Mouse (Mus musculus): ENCODE measurements around the gene Rimbp3. TPM values are rescaled to one million over a fixed set of nuclear protein-coding genes. Genes with fewer than 3 reads are reported as not detected.

Gene Rimbp3
- total RNA-seq, 1 experiment, result 2.9 TPM

- Histone ChIP-seq H3K4me1 (ENCODE audit: control insufficient read depth in 2 of 2, insufficient read depth in 2 of 2, low read length in 2 of 2, poor library complexity in 1 of 2) (peaks cover 2 to 18% of the 10 kb centered on the region in 2 experiments; a peak in 2 of 4 replicates), H3K4me3 (ENCODE audit: insufficient read depth in 1 of 2, low read depth in 1 of 2, low read length in 2 of 2, poor library complexity in 1 of 2, severe bottlenecking in 1 of 2) (no peak overlapping the region), H3K36me3 (ENCODE audit: control insufficient read depth, insufficient read depth, low read length, poor library complexity, severe bottlenecking) (peaks cover 37% of the 10 kb centered on the region), H3K9me3 (ENCODE audit: control insufficient read depth, insufficient read depth, low read depth, low read length) (no peaks in the 10 kb centered on the region), H3K9ac (ENCODE audit: insufficient read depth, low read depth, low read length, poor library complexity, severe bottlenecking) (no peak overlapping the region), H3K27ac (ENCODE audit: insufficient read depth, low read depth, low read length, poor library complexity, severe bottlenecking) (no peak overlapping the region)
- TF ChIP-seq ZC3H11A (IDR thresholded peaks at IDR 0.05; ENCODE audit: borderline replicate concordance, low read depth, low read length) (no peak), ZNF384 (IDR thresholded peaks at IDR 0.05; ENCODE audit: low read depth, low read length) (no peak), MAFK (IDR thresholded peaks at IDR 0.05; ENCODE audit: insufficient read depth, low read depth, low read length) (no peak), HCFC1 (IDR thresholded peaks at IDR 0.05; ENCODE audit: borderline replicate concordance, insufficient read depth, low read length) (no peak)
- in situ Hi-C loops (cut with MboI; ENCODE audit: low sequenced_read_pairs in 2 of 2, unreplicated experiment in 2 of 2), result loop anchor here in 1 of 2 experiments (10.0 kb wide), 1 partner anchor 57 kb away; the partner anchor contains the start of genes Rimbp3 and Ube2l3
- DNase-seq (ENCODE audit: low read depth, low spot score), result no peak
Measured at GRCm38 (mm10) chr16:17261341-17261740, 52.9 kb downstream of the Rimbp3 start.

Other genes with a start within 250 kb of the Rimbp3 start
- gene Mapk1, start 225.2 kb upstream of the Rimbp3 start, total RNA-seq (2012; rRNA removed), result 100 and 136 TPM in 2 replicates
- gene Ypel1, start 138.9 kb upstream of the Rimbp3 start, total RNA-seq (2012; rRNA removed), result 5.9 and 10.5 TPM in 2 replicates
- gene Ppil2, start 97.3 kb upstream of the Rimbp3 start, total RNA-seq (2012; rRNA removed), result 73.2 and 86.7 TPM in 2 replicates
- 47.7 and 74.0 TPM in 2 replicates for gene 2610318N02Rik, start 83.4 kb upstream of the Rimbp3 start, total RNA-seq (2012; rRNA removed)
- gene Sdf2l1, start 76.2 kb upstream of the Rimbp3 start, total RNA-seq (2012; rRNA removed), result 112 and 168 TPM in 2 replicates
- gene Ydjc, start 64.0 kb upstream of the Rimbp3 start, total RNA-seq (2012; rRNA removed), result 34.0 and 64.7 TPM in 2 replicates
- 4.0 and 4.4 TPM in 2 replicates for gene Ccdc116, start 61.4 kb upstream of the Rimbp3 start, total RNA-seq (2012; rRNA removed)
- 77.6 and 109 TPM in 2 replicates for gene Ube2l3, start 6.0 kb upstream of the Rimbp3 start, total RNA-seq (2012; rRNA removed)
- gene Hic2, start 25.0 kb downstream of the Rimbp3 start, total RNA-seq (2012; rRNA removed), result 35.0 and 35.9 TPM in 2 replicates
- 45.1 and 68.6 TPM in 2 replicates for gene Tmem191c, start 67.5 kb downstream of the Rimbp3 start, total RNA-seq (2012; rRNA removed)
- 0.09 TPM in 1 of 2 replicates, not detected in the other for gene Serpind1, start 122.8 kb downstream of the Rimbp3 start, total RNA-seq (2012; rRNA removed)
- gene Snap29, start 197.4 kb downstream of the Rimbp3 start, total RNA-seq (2012; rRNA removed), result 5.2 and 7.5 TPM in 2 replicates
- gene Pi4ka, start 197.7 kb downstream of the Rimbp3 start, total RNA-seq (2012; rRNA removed), result 42.5 and 45.4 TPM in 2 replicates
- 23.7 and 28.2 TPM in 2 replicates for gene Crkl, start 243.4 kb downstream of the Rimbp3 start, total RNA-seq (2012; rRNA removed)

Measured in ES-E14 (cell line).